Mouse (Mus musculus) megakaryocyte, embryonic 14.5 days (primary cell): Measurements from ENCODE around the gene Ptprcap. TPM values are rescaled to one million over a fixed set of nuclear protein-coding genes. Genes with fewer than 3 reads are reported as not detected.
A peak's percentile ranks its signal among the peaks of the same experiment; 100 is the strongest.

ENCODE experiments used
- H3K27me3 ChIP-seq: replicated peaks from 2 replicates; pipeline ENCODE3; 2012; ENCODE audit warnings: inconsistent platforms
- H3K36me3 ChIP-seq: replicated peaks from 2 replicates; pipeline ENCODE3; 2012; ENCODE audit warnings: low read length, inconsistent platforms, mixed read lengths
- H3K4me1 ChIP-seq: 2 replicates; pipeline ENCODE4 v1.6.1; 2012; ENCODE audit warnings: inconsistent platforms
- H3K4me3 ChIP-seq: replicated peaks from 2 replicates; pipeline ENCODE3; 2012; ENCODE audit warnings: moderate library complexity, mild to moderate bottlenecking, inconsistent platforms
- H3K9me3 ChIP-seq: 2 replicates; pipeline ENCODE4 v1.6.1; 2012; ENCODE audit warnings: inconsistent platforms
- FLI1 ChIP-seq: IDR thresholded peaks from 2 replicates; pipeline ENCODE4 v1.6.1; 2012; ENCODE audit warnings: low read length, inconsistent platforms, mixed read lengths
- GATA1 ChIP-seq: IDR thresholded peaks from 3 replicates; pipeline ENCODE4 v1.6.1; 2012; ENCODE audit warnings: mixed read lengths, low read length, inconsistent platforms, borderline replicate concordance
- polyA plus RNA-seq: library from polyadenylated mRNA; stranded (reverse); fragments of >175 nt; gene quantifications from 2 replicates; pipeline ENCODE4 v1.2.3, GENCODE M21; 2012; ENCODE audit warnings: low replicate concordance; ENCODE audit not compliant: insufficient read depth

Gene Ptprcap
- 777 and 793 TPM in 2 replicates for polyA plus RNA-seq

- no peaks in the 10 kb centered on the region for H3K27me3 ChIP-seq
- peaks cover 92% of the 10 kb centered on the region for H3K36me3 ChIP-seq
- peak within 1 kb of the TSS; percentile 81 for H3K4me3 ChIP-seq
- TF ChIP-seq FLI1 (no peak), GATA1 (no peak)
- no peaks in the 10 kb centered on the region for H3K9me3 ChIP-seq
- peaks cover 94% of the 10 kb centered on the region for H3K4me1 ChIP-seq
Measured at GRCm38 (mm10) chr19:4153232-4153654, at the start of gene Ptprcap. Gene Ptprcap, plus strand, starts transcription at chr19:4153604.

GRCm38 (mm10) chr19:4103792-4104191, 49.6 kb upstream of the Ptprcap start:
- H3K36me3 ChIP-seq = peaks cover 80% of the 10 kb centered on the region
- no peaks in the 10 kb centered on the region for H3K27me3 ChIP-seq
- peaks cover 66% of the 10 kb centered on the region for H3K4me1 ChIP-seq
- TF ChIP-seq FLI1 (no peak), GATA1 (no peak)
- no peaks in the 10 kb centered on the region for H3K9me3 ChIP-seq
- no peak overlapping the region for H3K4me3 ChIP-seq

- Histone ChIP-seq H3K4me1 (peaks cover 61% of the 10 kb centered on the region), H3K36me3 (peaks cover 88% of the 10 kb centered on the region), H3K27me3 (no peaks in the 10 kb centered on the region), H3K4me3 (no peak overlapping the region), H3K9me3 (no peaks in the 10 kb centered on the region)
- no peak for TF ChIP-seq FLI1
Measured at GRCm38 (mm10) chr19:4104675-4105194, 48.7 kb upstream of the Ptprcap start.

- no peaks in the 10 kb centered on the region for H3K9me3 ChIP-seq
- peaks cover 62% of the 10 kb centered on the region for H3K4me1 ChIP-seq
- H3K27me3 ChIP-seq = no peaks in the 10 kb centered on the region
- H3K36me3 ChIP-seq = peaks cover 99% of the 10 kb centered on the region
- TF ChIP-seq GATA1 (no peak), FLI1 (no peak)
- peak overlapping the region; percentile 3 for H3K4me3 ChIP-seq
Measured at GRCm38 (mm10) chr19:4106654-4107053, 46.8 kb upstream of the Ptprcap start.

- Histone ChIP-seq H3K27me3 (no peaks in the 10 kb centered on the region), H3K4me3 (no peak overlapping the region), H3K4me1 (peaks cover 62% of the 10 kb centered on the region), H3K9me3 (no peaks in the 10 kb centered on the region), H3K36me3 (peaks cover 99% of the 10 kb centered on the region)
- TF ChIP-seq FLI1 (no peak), GATA1 (no peak)
Measured at GRCm38 (mm10) chr19:4108535-4108934, 44.9 kb upstream of the Ptprcap start.

- peaks cover 100% of the 10 kb centered on the region for H3K36me3 ChIP-seq
- H3K4me1 ChIP-seq = peaks cover 91% of the 10 kb centered on the region
- H3K9me3 ChIP-seq = no peaks in the 10 kb centered on the region
- H3K27me3 ChIP-seq = no peaks in the 10 kb centered on the region
- peak overlapping the region; percentile 88 for H3K4me3 ChIP-seq
- no peak for TF ChIP-seq FLI1
- TF ChIP-seq GATA1 = no peak
Measured at GRCm38 (mm10) chr19:4112063-4112960, 41.1 kb upstream of the Ptprcap start.

GRCm38 (mm10) chr19:4113186-4113805, 40.1 kb upstream of the Ptprcap start:
- H3K36me3 ChIP-seq = peaks cover 100% of the 10 kb centered on the region
- TF ChIP-seq GATA1 (peak; percentile 98), FLI1 (peak; percentile 62; the same call in 1 of the 2 replicates)
- no peaks in the 10 kb centered on the region for H3K27me3 ChIP-seq
- H3K9me3 ChIP-seq = no peaks in the 10 kb centered on the region
- peak overlapping the region; percentile 88 for H3K4me3 ChIP-seq
- H3K4me1 ChIP-seq = peaks cover 93% of the 10 kb centered on the region

- Histone ChIP-seq H3K4me3 (peak overlapping the region; percentile 88), H3K36me3 (peaks cover 100% of the 10 kb centered on the region)
- TF ChIP-seq GATA1 (no peak), FLI1 (no peak)
Measured at GRCm38 (mm10) chr19:4113806-4114230, 39.6 kb upstream of the Ptprcap start.

GRCm38 (mm10) chr19:4114551-4114950, 38.9 kb upstream of the Ptprcap start:
- H3K36me3 ChIP-seq = peaks cover 99% of the 10 kb centered on the region
- no peaks in the 10 kb centered on the region for H3K9me3 ChIP-seq
- peaks cover 100% of the 10 kb centered on the region for H3K4me1 ChIP-seq
- peak overlapping the region; percentile 88 for H3K4me3 ChIP-seq
- TF ChIP-seq FLI1 = no peak
- no peak for TF ChIP-seq GATA1
- no peaks in the 10 kb centered on the region for H3K27me3 ChIP-seq

More at GRCm38 (mm10) chr19:4113806-4114230, 39.6 kb upstream of the Ptprcap start:
- Histone ChIP-seq H3K4me1 (peaks cover 95% of the 10 kb centered on the region), H3K9me3 (no peaks in the 10 kb centered on the region), H3K27me3 (no peaks in the 10 kb centered on the region)
